Mouse (Mus musculus) heart, postnatal 0 days (tissue): ENCODE measurements around the gene Ccm2. TPM values are rescaled to one million over a fixed set of nuclear protein-coding genes. Genes with fewer than 3 reads are reported as not detected.

Source experiments
- ATAC-seq: fragments of 200-750 bp; cut with Nextera tagmentation; 2 replicates; pipeline ENCODE4 v1.8.0; 2017; ENCODE audit warnings: low read depth, moderate number of reproducible peaks, moderate library complexity; ENCODE audit not compliant: insufficient read depth
- DNase-seq: peaks from one replicate; pipeline ENCODE4 v3.0.0-alpha.2; 2016; ENCODE audit warnings: low spot score
- H3K27ac ChIP-seq: fragments of 300-500 bp; sonication (generic); 2 replicates; pipeline ENCODE4 v1.5.1; 2014; ENCODE audit warnings: low read depth, mild to moderate bottlenecking
- H3K27me3 ChIP-seq: fragments of 300-500 bp; sonication (generic); 2 replicates; pipeline ENCODE4 v1.6.1; 2014; ENCODE audit warnings: low read length, mixed read lengths; ENCODE audit not compliant: control insufficient read depth, insufficient read depth
- H3K36me3 ChIP-seq: fragments of 300-500 bp; sonication (generic); replicated peaks from 2 replicates; pipeline ENCODE4 v1.6.1; 2014; ENCODE audit warnings: low read length, mixed read lengths; ENCODE audit not compliant: control insufficient read depth, insufficient read depth
- H3K4me1 ChIP-seq: fragments of 300-500 bp; sonication (generic); 2 replicates; pipeline ENCODE4 v1.6.1; 2014; ENCODE audit warnings: antibody characterized with exemption; ENCODE audit not compliant: control insufficient read depth, insufficient read depth
- H3K4me2 ChIP-seq: fragments of 300-500 bp; sonication (generic); 2 replicates; pipeline ENCODE4 v1.6.1; 2014; ENCODE audit warnings: low read depth, mild to moderate bottlenecking, low read length, moderate library complexity
- H3K4me3 ChIP-seq: fragments of 300-500 bp; sonication (generic); 2 replicates; pipeline ENCODE4 v1.5.1; 2014; ENCODE audit warnings: low read depth, low read length
- H3K9ac ChIP-seq: fragments of 300-500 bp; sonication (generic); replicated peaks from 2 replicates; pipeline ENCODE4 v1.6.1; 2014; ENCODE audit warnings: low read depth, low read length, mixed read lengths
- H3K9me3 ChIP-seq: fragments of 300-500 bp; sonication (generic); replicated peaks from 2 replicates; pipeline ENCODE4 v1.6.1; 2016; ENCODE audit warnings: low read length; ENCODE audit not compliant: control insufficient read depth
- CTCF ChIP-seq: IDR thresholded peaks from 2 replicates; pipeline ENCODE4 v1.5.1; 2016; ENCODE audit warnings: antibody characterized with exemption, control low read depth, low read depth
- EP300 ChIP-seq: IDR thresholded peaks from 2 replicates; pipeline ENCODE4 v1.6.1; 2016; ENCODE audit warnings: antibody characterized with exemption, low read depth
- WGBS: fragments of 180-500 bp; shearing (Covaris S2); extraction: QIAGEN DNeasy Blood & Tissue Kit; methylation state at CpG from one replicate; pipeline ENCODE4 v1.1.7; 2014; 5-methylcytosine and 5-hydroxymethylcytosine counted together
- polyA plus RNA-seq: library from polyadenylated mRNA; unstranded; fragments of >200 nt; fragmentation: Nextera tagmentation; extraction: Ambion mirVana; gene quantifications from 2 replicates; pipeline ENCODE4 v1.2.1, GENCODE M21; 2015
- total RNA-seq: library from RNA; depleted of rRNA; stranded (reverse); fragments of >200 nt; gene quantifications from 2 replicates; pipeline ENCODE4 v1.2.3, GENCODE M21; 2014; ENCODE audit warnings: low replicate concordance; rRNA removed

Ccm2 gene
- total and polyA plus RNA-seq, 2 experiments from 2014 or later = 38.4 to 54.4 TPM

DNA sequence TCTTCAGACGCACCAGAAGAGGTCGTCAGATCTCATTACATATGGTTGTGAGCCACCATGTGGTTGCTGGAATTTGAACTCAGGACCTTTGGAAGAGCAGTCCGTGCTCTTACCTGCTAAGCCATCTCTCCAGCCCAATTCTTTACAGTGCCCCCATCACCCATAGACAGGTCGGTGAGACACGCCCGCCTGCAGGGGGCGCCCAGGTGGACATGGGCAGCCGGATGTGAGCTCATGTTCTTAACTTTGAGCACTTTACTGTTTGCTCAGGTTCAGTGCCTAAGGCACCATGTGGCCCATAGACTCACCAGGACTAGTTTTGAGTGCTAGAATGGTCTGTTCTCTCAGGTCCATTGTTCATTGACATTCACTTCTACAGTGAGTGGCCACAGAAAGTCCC lies 89.5 kb downstream of the Ccm2 start:
- Histone ChIP-seq H3K36me3 (no peaks in the 10 kb centered on the region), H3K4me3 (no peak overlapping the region), H3K9ac (no peak overlapping the region), H3K27ac (no peak overlapping the region), H3K4me2 (no peak overlapping the region), H3K27me3 (no peaks in the 10 kb centered on the region), H3K4me1 (no peaks in the 10 kb centered on the region), H3K9me3 (no peaks in the 10 kb centered on the region)
- no peak for TF ChIP-seq CTCF
- no peak for TF ChIP-seq EP300
- ATAC-seq (no peak), DNase-seq (no peak)
- 67% methylated on average over 8 of the region's 8 CpGs for WGBS

DNA sequence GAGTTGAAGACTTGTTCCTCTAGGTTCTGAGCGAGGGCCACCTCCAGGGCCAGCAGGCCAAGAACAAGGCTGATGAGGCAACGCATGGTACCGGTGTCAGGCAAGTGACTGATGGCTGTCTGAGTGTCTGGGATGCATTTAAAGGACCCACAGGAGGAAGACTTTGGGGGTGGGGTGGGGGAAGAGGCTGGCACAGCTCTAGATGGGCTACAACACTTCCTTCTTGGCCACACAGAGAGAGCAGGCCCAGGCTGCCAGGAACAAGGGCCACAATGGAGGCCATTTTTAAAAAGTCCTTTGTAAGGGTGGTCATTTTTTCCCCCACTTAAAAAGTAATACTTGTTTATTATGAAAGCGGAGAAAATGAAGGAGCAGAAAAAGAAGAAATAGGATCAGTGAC lies 91.8 kb downstream of the Ccm2 start, which contains the start of gene Wap:
TSS of gene Wap (minus strand) at position 101 of the 400 bp plus-strand sequence.
- Histone ChIP-seq H3K9me3 (no peaks in the 10 kb centered on the region), H3K27me3 (no peaks in the 10 kb centered on the region), H3K9ac (no peak within 1 kb of the TSS), H3K4me1 (no peaks in the 10 kb centered on the region), H3K36me3 (no peaks in the 10 kb centered on the region), H3K4me3 (no peak within 1 kb of the TSS), H3K27ac (no peak within 1 kb of the TSS), H3K4me2 (no peak within 1 kb of the TSS)
- 86% methylated on average over 4 of the region's 4 CpGs for WGBS
- DNase-seq (no peak), ATAC-seq (no peak)
- TF ChIP-seq EP300 = no peak

DNA sequence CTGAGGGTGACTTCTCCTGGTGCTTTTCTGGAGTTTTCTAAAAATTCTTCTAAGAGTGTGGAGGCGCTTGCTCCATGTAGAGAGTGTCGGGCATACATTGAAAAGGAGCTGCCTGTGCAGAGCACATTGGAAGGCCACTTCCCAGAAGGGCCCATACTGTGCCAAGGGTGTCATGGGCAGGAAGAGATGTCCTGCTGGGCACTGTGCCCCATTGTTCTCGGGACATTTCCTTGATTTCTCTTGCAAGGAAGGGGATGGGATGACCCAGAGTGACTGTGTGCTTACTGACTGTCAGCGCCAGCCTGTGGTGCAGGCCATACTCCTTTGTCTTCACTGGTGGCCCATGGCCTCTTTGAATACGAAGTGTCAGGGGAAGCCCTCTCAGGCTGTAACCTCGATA lies 92.4 kb downstream of the Ccm2 start:
- no peak overlapping the region for H3K4me2 ChIP-seq
- H3K9ac ChIP-seq = no peak overlapping the region
- no peak for TF ChIP-seq CTCF
- TF ChIP-seq EP300 = no peak
- no peaks in the 10 kb centered on the region for H3K27me3 ChIP-seq
- H3K4me3 ChIP-seq = no peak overlapping the region
- H3K27ac ChIP-seq = no peak overlapping the region
- DNase-seq (no peak), ATAC-seq (no peak)
- H3K4me1 ChIP-seq = no peaks in the 10 kb centered on the region
- WGBS = 64% methylated on average over 6 of the region's 6 CpGs
- no peaks in the 10 kb centered on the region for H3K9me3 ChIP-seq
- no peaks in the 10 kb centered on the region for H3K36me3 ChIP-seq

- Histone ChIP-seq H3K27me3 (no peaks in the 10 kb centered on the region), H3K9ac (no peak overlapping the region), H3K4me3 (no peak overlapping the region), H3K4me1 (no peaks in the 10 kb centered on the region), H3K36me3 (no peaks in the 10 kb centered on the region), H3K9me3 (no peaks in the 10 kb centered on the region), H3K27ac (no peak overlapping the region), H3K4me2 (no peak overlapping the region)
- TF ChIP-seq CTCF (no peak), EP300 (no peak)
- DNase-seq (no peak), ATAC-seq (no peak)
- WGBS = 76% methylated on average over 6 of the region's 6 CpGs
Measured at GRCm38 (mm10) chr11:6644566-6644965, 97.9 kb downstream of the Ccm2 start.

Other genes starting within 250 kb of the Ccm2 start
- 42.3 and 45.4 TPM in 2 replicates for gene Zmiz2, start 157.8 kb upstream of the Ccm2 start, total RNA-seq
- 6.9 and 7.0 TPM in 2 replicates for gene Zmiz2, start 157.8 kb upstream of the Ccm2 start, polyA plus RNA-seq
- 2,268 and 2,353 TPM in 2 replicates for gene Ppia, start 131.4 kb upstream of the Ccm2 start, total RNA-seq
- 3,654 and 3,756 TPM in 2 replicates for gene Ppia, start 131.4 kb upstream of the Ccm2 start, polyA plus RNA-seq
- gene H2afv, start 102.4 kb upstream of the Ccm2 start, total RNA-seq = 106 and 157 TPM in 2 replicates
- gene H2afv, start 102.4 kb upstream of the Ccm2 start, polyA plus RNA-seq = 213 and 232 TPM in 2 replicates
- 40.4 and 48.4 TPM in 2 replicates for gene Purb, start 71.0 kb upstream of the Ccm2 start, total RNA-seq
- gene Purb, start 71.0 kb upstream of the Ccm2 start, polyA plus RNA-seq = 18.4 and 22.0 TPM in 2 replicates
- gene Myo1g, start 25.9 kb upstream of the Ccm2 start, total RNA-seq = 0.65 and 1.6 TPM in 2 replicates
- 0.49 and 0.56 TPM in 2 replicates for gene Myo1g, start 25.9 kb upstream of the Ccm2 start, polyA plus RNA-seq
- gene Nacad, start 59.2 kb downstream of the Ccm2 start, total RNA-seq = 0.95 and 2.5 TPM in 2 replicates
- 1.2 TPM in 2 replicates for gene Nacad, start 59.2 kb downstream of the Ccm2 start, polyA plus RNA-seq
- 62.5 and 82.9 TPM in 2 replicates for gene Tbrg4, start 79.2 kb downstream of the Ccm2 start, total RNA-seq
- 52.5 and 65.8 TPM in 2 replicates for gene Tbrg4, start 79.2 kb downstream of the Ccm2 start, polyA plus RNA-seq
- not detected in 2 replicates for gene Wap, start 91.8 kb downstream of the Ccm2 start, total RNA-seq
- gene Wap, start 91.8 kb downstream of the Ccm2 start, polyA plus RNA-seq = not detected in 2 replicates
- gene Ramp3, start 111.6 kb downstream of the Ccm2 start, total RNA-seq = 4.6 and 16.9 TPM in 2 replicates
- 5.0 TPM in 2 replicates for gene Ramp3, start 111.6 kb downstream of the Ccm2 start, polyA plus RNA-seq